Mouse (Mus musculus): ENCODE results near the gene Frg2f1. TPM values are rescaled to one million over a fixed set of nuclear protein-coding genes. Genes with fewer than 3 reads are reported as not detected.

Gene Frg2f1
- total RNA-seq (2023; ENCODE audit: inconsistent age), result 5.2 to 10.6 TPM (median 8.7 TPM) in 4 replicates

GRCm38 (mm10) chr4:119539031-119539824 lies at the start of gene Frg2f1:
TSS of gene Frg2f1 (minus strand) at chr4:119539529.

DNA sequence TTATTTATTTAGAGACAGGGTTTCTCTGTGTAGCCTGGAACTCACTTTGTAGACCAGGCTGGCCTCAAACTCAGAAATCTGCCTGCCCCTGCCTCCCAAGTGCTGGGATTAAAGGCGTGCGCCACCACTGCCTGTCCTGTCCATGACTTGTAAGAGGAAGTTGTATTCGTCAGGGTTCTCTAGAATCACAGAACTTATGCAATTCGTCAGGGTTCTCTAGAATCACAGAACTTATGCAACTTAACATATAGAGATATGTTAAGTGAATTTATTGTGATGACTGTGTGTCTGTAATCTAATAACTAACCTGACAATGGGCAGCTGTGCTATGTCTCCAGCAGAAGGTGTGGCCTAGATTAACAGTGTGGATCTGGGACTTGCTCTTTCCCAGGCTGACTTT lies 2.7 kb downstream of the Frg2f1 start, which contains the start of gene Foxj3:
TSS of gene Foxj3 (plus strand) at position 390 of the 400 bp plus-strand sequence.

GRCm38 (mm10) chr4:119492291-119492932 lies 46.9 kb downstream of the Frg2f1 start, which contains the start of gene Rimkla:
TSS of gene Rimkla (minus strand) at chr4:119492628.

Other genes with a start within 250 kb of the Frg2f1 start
- 409 to 442 TPM (median 426 TPM) in 4 replicates for gene Ybx1, start 244.9 kb downstream of the Frg2f1 start, total RNA-seq (2023; ENCODE audit: inconsistent age)
- gene Ppih, start 219.0 kb downstream of the Frg2f1 start, total RNA-seq (2023; ENCODE audit: inconsistent age), result 25.2 to 29.8 TPM (median 27.0 TPM) in 4 replicates
- 0.63 to 1.2 TPM (median 0.74 TPM) in 3 of 4 replicates, not detected in the other for gene Ccdc30, start 124.0 kb downstream of the Frg2f1 start, total RNA-seq (2023; ENCODE audit: inconsistent age)
- 8.9 to 12.1 TPM (median 10.3 TPM) in 4 replicates for gene Ppcs, start 117.1 kb downstream of the Frg2f1 start, total RNA-seq (2023; ENCODE audit: inconsistent age)
- not detected in 4 replicates for gene Zmynd12, start 116.7 kb downstream of the Frg2f1 start, total RNA-seq (2023; ENCODE audit: inconsistent age)
- gene Rimkla, start 46.9 kb downstream of the Frg2f1 start, total RNA-seq (2023; ENCODE audit: inconsistent age), result not detected in 4 replicates
- 65.1 to 78.9 TPM (median 74.8 TPM) in 4 replicates for gene Foxj3, start 2.5 kb downstream of the Frg2f1 start, total RNA-seq (2023; ENCODE audit: inconsistent age)
- not detected in 4 replicates for gene Guca2a, start 98.2 kb upstream of the Frg2f1 start, total RNA-seq (2023; ENCODE audit: inconsistent age)
- gene Guca2b, start 119.4 kb upstream of the Frg2f1 start, total RNA-seq (2023; ENCODE audit: inconsistent age), result 1.3 to 2.9 TPM (median 2.3 TPM) in 4 replicates
- 7.9 to 13.9 TPM (median 11.4 TPM) in 4 replicates for gene Hivep3, start 194.3 kb upstream of the Frg2f1 start, total RNA-seq (2023; ENCODE audit: inconsistent age)

Measured in B cell, adult (primary cell).